Mouse (Mus musculus) stomach, postnatal 0 days (tissue): ENCODE measurements at regions not wholly inside any gene's neighbourhood (a gene's known extent, or its start where the extent isn't known, plus 50 kb on each side); places are given as distances from the start of the nearest gene placed in this dataset.

Experiments used
- CTCF ChIP-seq: IDR thresholded peaks from 2 replicates; pipeline ENCODE4 v1.5.1; 2016; ENCODE audit warnings: antibody characterized with exemption, low read depth, mild to moderate bottlenecking, moderate library complexity
- EP300 ChIP-seq: optimal IDR thresholded peaks from 2 replicates; pipeline ENCODE3; 2016; ENCODE audit warnings: antibody characterized with exemption

DNA sequence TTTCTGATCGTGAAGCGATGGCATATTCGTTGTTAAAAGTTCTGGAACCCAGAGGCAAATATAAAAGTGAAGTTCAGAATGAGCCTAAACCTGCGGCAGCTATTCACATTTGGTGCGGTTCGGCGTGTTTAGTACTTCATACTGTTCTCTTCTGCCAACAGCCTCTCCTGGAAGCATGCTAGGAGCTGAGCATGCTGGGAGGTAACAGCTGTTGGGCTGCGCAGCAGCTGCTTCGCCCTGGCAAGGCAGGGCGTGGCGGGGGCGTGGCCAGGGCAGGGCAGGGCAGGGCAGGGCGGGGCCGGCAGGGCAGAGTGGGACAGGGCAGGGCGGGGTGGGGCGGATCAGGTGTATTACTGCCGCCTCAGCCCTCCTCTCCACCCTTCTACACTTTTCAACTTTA, 107.2 kb upstream of the Mdm1 start:
- TF ChIP-seq CTCF (no peak), EP300 (no peak)
